Mouse (Mus musculus) left cerebral cortex, postnatal 4 days (tissue): ENCODE data around the gene Arid1b. TPM values are rescaled to one million over a fixed set of nuclear protein-coding genes. Genes with fewer than 3 reads are reported as not detected.

Experiments used
- DNase-seq: peaks from one replicate; pipeline ENCODE4 v3.0.0-alpha.2; 2022
- intact Hi-C: fragments of 180-260 bp; cut with DNase I; formaldehyde crosslinking; loops from one replicate; pipeline ENCODE4 v1.15.1; 2025
- total RNA-seq, 2 experiments: library from RNA; stranded (reverse); gene quantifications; 2 replicates each; pipeline ENCODE4 v1.2.3; 2021

Arid1b gene
- total RNA-seq, 2 experiments from 2014 or later: 103 to 107 TPM

- no peak for DNase-seq
- intact Hi-C loops: no loop called here
Measured at GRCm38 (mm10) chr17:5327480-5328180, 333.5 kb downstream of the Arid1b start.

- intact Hi-C loops: no loop called here
- DNase-seq: no peak
Measured at GRCm38 (mm10) chr17:5329478-5329877, 335.3 kb downstream of the Arid1b start.

GRCm38 (mm10) chr17:5330063-5330462, 335.9 kb downstream of the Arid1b start:
- intact Hi-C loops: no loop called here
- no peak for DNase-seq

GRCm38 (mm10) chr17:5330644-5331043, 336.5 kb downstream of the Arid1b start:
- intact Hi-C loops: no loop called here
- DNase-seq: no peak

- intact Hi-C loops: no loop called here
- DNase-seq: peak; percentile 37
Measured at GRCm38 (mm10) chr17:5331387-5331786, 337.3 kb downstream of the Arid1b start.

GRCm38 (mm10) chr17:5334567-5334966, 340.4 kb downstream of the Arid1b start:
- intact Hi-C loops: no loop called here

GRCm38 (mm10) chr17:5344426-5344825, 350.3 kb downstream of the Arid1b start:
- no peak for DNase-seq
- intact Hi-C loops: no loop called here

More at GRCm38 (mm10) chr17:5334567-5334966, 340.4 kb downstream of the Arid1b start:
- DNase-seq: no peak

GRCm38 (mm10) chr17:5345810-5346209, 351.7 kb downstream of the Arid1b start:
- DNase-seq: no peak
- intact Hi-C loops: no loop called here

- DNase-seq: peak; percentile 78
- intact Hi-C loops: no loop called here
Measured at GRCm38 (mm10) chr17:5352901-5353300, 358.8 kb downstream of the Arid1b start.

- DNase-seq: peak; percentile 19
- intact Hi-C loops: no loop called here
Measured at GRCm38 (mm10) chr17:5360759-5361158, 366.6 kb downstream of the Arid1b start.

GRCm38 (mm10) chr17:5365992-5366398, 371.9 kb downstream of the Arid1b start:
- DNase-seq: no peak
- intact Hi-C loops: no loop called here

GRCm38 (mm10) chr17:5371032-5371431, 376.9 kb downstream of the Arid1b start:
- intact Hi-C loops: no loop called here
- no peak for DNase-seq

GRCm38 (mm10) chr17:5371521-5371920, 377.4 kb downstream of the Arid1b start:
- DNase-seq: no peak
- intact Hi-C loops: no loop called here

GRCm38 (mm10) chr17:5372951-5373350, 378.8 kb downstream of the Arid1b start:
- intact Hi-C loops: no loop called here
- no peak for DNase-seq

GRCm38 (mm10) chr17:5377151-5377929, 383.2 kb downstream of the Arid1b start:
- no peak for DNase-seq
- intact Hi-C loops: no loop called here

GRCm38 (mm10) chr17:5377930-5378310, 383.8 kb downstream of the Arid1b start:
- peak; percentile 42 for DNase-seq
- intact Hi-C loops: no loop called here

GRCm38 (mm10) chr17:5385694-5386093, 391.6 kb downstream of the Arid1b start:
- DNase-seq: no peak
- intact Hi-C loops: no loop called here

GRCm38 (mm10) chr17:5386885-5387545, 392.9 kb downstream of the Arid1b start:
- peak; percentile 50 for DNase-seq
- intact Hi-C loops: no loop called here

GRCm38 (mm10) chr17:5388351-5388750, 394.2 kb downstream of the Arid1b start:
- no peak for DNase-seq
- intact Hi-C loops: no loop called here

GRCm38 (mm10) chr17:5390682-5391081, 396.6 kb downstream of the Arid1b start:
- intact Hi-C loops: loop anchor here (10.0 kb wide), 1 partner anchor 186 kb away; no protein-coding TSS in a partner anchor
- DNase-seq: no peak

- intact Hi-C loops: loop anchor here (10.0 kb wide), 1 partner anchor 191 kb away; no protein-coding TSS in a partner anchor
- no peak for DNase-seq
Measured at GRCm38 (mm10) chr17:5395454-5396205, 401.5 kb downstream of the Arid1b start.
